Mouse (Mus musculus): ENCODE measurements around the gene Ncor2. TPM values are rescaled to one million over a fixed set of nuclear protein-coding genes. Genes with fewer than 3 reads are reported as not detected.
A peak's percentile ranks its signal among the peaks of the same experiment; 100 is the strongest.

Gene Ncor2
- polyA plus RNA-seq, 1 experiment: 49.9 TPM

- no peaks in the 10 kb centered on the region for H3K4me1 ChIP-seq (ENCODE audit: control insufficient read depth, insufficient read depth, insufficient read length, low read length)
- no peak overlapping the region for H3K27ac ChIP-seq (ENCODE audit: insufficient read depth, low read depth, low read length)
- peaks cover 32% of the 10 kb centered on the region for H3K36me3 ChIP-seq (ENCODE audit: control insufficient read depth, insufficient read depth, low read length)
- WGBS: 51% methylated on average over 7 of the region's 7 CpGs
- no peaks in the 10 kb centered on the region for H3K27me3 ChIP-seq (ENCODE audit: control insufficient read depth, insufficient read depth, low read length)
- TF ChIP-seq POLR2A (IDR thresholded peaks at IDR 0.05; ENCODE audit: low read depth, low read length): no peak
- peak; percentile 72 for TF ChIP-seq CTCF (IDR thresholded peaks at IDR 0.05; ENCODE audit: extremely low read depth, insufficient read length, insufficient replicate concordance, low read depth, low read length)
- no peak overlapping the region for H3K4me3 ChIP-seq (ENCODE audit: low read depth, low read length)
Measured at GRCm38 (mm10) chr5:125014497-125014896, 164.5 kb downstream of the Ncor2 start.

GRCm38 (mm10) chr5:125011628-125012027 lies 167.4 kb downstream of the Ncor2 start:
- H3K36me3 ChIP-seq (ENCODE audit: control insufficient read depth, insufficient read depth, low read length): peaks cover 7% of the 10 kb centered on the region
- TF ChIP-seq CTCF (IDR thresholded peaks at IDR 0.05; ENCODE audit: extremely low read depth, insufficient read length, insufficient replicate concordance, low read depth, low read length) (no peak), POLR2A (IDR thresholded peaks at IDR 0.05; ENCODE audit: low read depth, low read length) (no peak)
- no peaks in the 10 kb centered on the region for H3K4me1 ChIP-seq (ENCODE audit: control insufficient read depth, insufficient read depth, insufficient read length, low read length)
- no peaks in the 10 kb centered on the region for H3K27me3 ChIP-seq (ENCODE audit: control insufficient read depth, insufficient read depth, low read length)
- H3K27ac ChIP-seq (ENCODE audit: insufficient read depth, low read depth, low read length): no peak overlapping the region
- H3K4me3 ChIP-seq (ENCODE audit: low read depth, low read length): no peak overlapping the region
- WGBS: 89% methylated on average over 8 of the region's 8 CpGs

- peaks cover 3% of the 10 kb centered on the region; the same call in 1 of the 2 replicates for H3K36me3 ChIP-seq (ENCODE audit: control insufficient read depth, insufficient read depth, low read length)
- H3K27me3 ChIP-seq (ENCODE audit: control insufficient read depth, insufficient read depth, low read length): no peaks in the 10 kb centered on the region
- H3K4me1 ChIP-seq (ENCODE audit: control insufficient read depth, insufficient read depth, insufficient read length, low read length): no peaks in the 10 kb centered on the region
- 91% methylated on average over 24 of the region's 24 CpGs for WGBS
- H3K4me3 ChIP-seq (ENCODE audit: low read depth, low read length): no peak overlapping the region
- no peak for TF ChIP-seq POLR2A (IDR thresholded peaks at IDR 0.05; ENCODE audit: low read depth, low read length)
- TF ChIP-seq CTCF (IDR thresholded peaks at IDR 0.05; ENCODE audit: extremely low read depth, insufficient read length, insufficient replicate concordance, low read depth, low read length): no peak
- H3K27ac ChIP-seq (ENCODE audit: insufficient read depth, low read depth, low read length): no peak overlapping the region
Measured at GRCm38 (mm10) chr5:125011166-125011565, 167.9 kb downstream of the Ncor2 start.

GRCm38 (mm10) chr5:125006896-125007295 lies 172.1 kb downstream of the Ncor2 start:
- H3K4me3 ChIP-seq (ENCODE audit: low read depth, low read length): no peak overlapping the region
- TF ChIP-seq POLR2A (IDR thresholded peaks at IDR 0.05; ENCODE audit: low read depth, low read length) (no peak), CTCF (IDR thresholded peaks at IDR 0.05; ENCODE audit: extremely low read depth, insufficient read length, insufficient replicate concordance, low read depth, low read length) (no peak)
- peaks cover 19% of the 10 kb centered on the region for H3K27me3 ChIP-seq (ENCODE audit: control insufficient read depth, insufficient read depth, low read length)
- no peaks in the 10 kb centered on the region for H3K36me3 ChIP-seq (ENCODE audit: control insufficient read depth, insufficient read depth, low read length)
- H3K4me1 ChIP-seq (ENCODE audit: control insufficient read depth, insufficient read depth, insufficient read length, low read length): peaks cover 3% of the 10 kb centered on the region
- 45% methylated on average over 5 of the region's 5 CpGs for WGBS
- no peak overlapping the region for H3K27ac ChIP-seq (ENCODE audit: insufficient read depth, low read depth, low read length)

GRCm38 (mm10) chr5:125005871-125006652 lies 173.0 kb downstream of the Ncor2 start:
- no peaks in the 10 kb centered on the region for H3K36me3 ChIP-seq (ENCODE audit: control insufficient read depth, insufficient read depth, low read length)
- no peak overlapping the region for H3K4me3 ChIP-seq (ENCODE audit: low read depth, low read length)
- H3K27ac ChIP-seq (ENCODE audit: insufficient read depth, low read depth, low read length): no peak overlapping the region
- H3K27me3 ChIP-seq (ENCODE audit: control insufficient read depth, insufficient read depth, low read length): peaks cover 19% of the 10 kb centered on the region
- TF ChIP-seq CTCF (IDR thresholded peaks at IDR 0.05; ENCODE audit: extremely low read depth, insufficient read length, insufficient replicate concordance, low read depth, low read length) (no peak), POLR2A (IDR thresholded peaks at IDR 0.05; ENCODE audit: low read depth, low read length) (no peak)
- 36% methylated on average over 9 of the region's 9 CpGs for WGBS
- H3K4me1 ChIP-seq (ENCODE audit: control insufficient read depth, insufficient read depth, insufficient read length, low read length): peaks cover 3% of the 10 kb centered on the region

- Histone ChIP-seq H3K27ac (ENCODE audit: insufficient read depth, low read depth, low read length) (no peak overlapping the region), H3K4me3 (ENCODE audit: low read depth, low read length) (peak overlapping the region; percentile 31; the same call in 1 of the 2 replicates), H3K4me1 (ENCODE audit: control insufficient read depth, insufficient read depth, insufficient read length, low read length) (peaks cover 3% of the 10 kb centered on the region), H3K36me3 (ENCODE audit: control insufficient read depth, insufficient read depth, low read length) (no peaks in the 10 kb centered on the region), H3K27me3 (ENCODE audit: control insufficient read depth, insufficient read depth, low read length) (peaks cover 19% of the 10 kb centered on the region)
- WGBS: 10% methylated on average over 15 of the region's 15 CpGs
- TF ChIP-seq POLR2A (IDR thresholded peaks at IDR 0.05; ENCODE audit: low read depth, low read length) (no peak), CTCF (IDR thresholded peaks at IDR 0.05; ENCODE audit: extremely low read depth, insufficient read length, insufficient replicate concordance, low read depth, low read length) (no peak)
Measured at GRCm38 (mm10) chr5:125003873-125004255, 175.2 kb downstream of the Ncor2 start.

GRCm38 (mm10) chr5:125002969-125003872 lies 175.8 kb downstream of the Ncor2 start, which contains the start of gene Rflna:
Gene Rflna, plus strand, starts transcription at chr5:125003221.
- Histone ChIP-seq H3K4me3 (ENCODE audit: low read depth, low read length) (peak within 1 kb of the TSS; percentile 31), H3K36me3 (ENCODE audit: control insufficient read depth, insufficient read depth, low read length) (no peaks in the 10 kb centered on the region), H3K27ac (ENCODE audit: insufficient read depth, low read depth, low read length) (no peak within 1 kb of the TSS), H3K27me3 (ENCODE audit: control insufficient read depth, insufficient read depth, low read length) (peaks cover 19% of the 10 kb centered on the region), H3K4me1 (ENCODE audit: control insufficient read depth, insufficient read depth, insufficient read length, low read length) (peaks cover 3% of the 10 kb centered on the region)
- TF ChIP-seq CTCF (IDR thresholded peaks at IDR 0.05; ENCODE audit: extremely low read depth, insufficient read length, insufficient replicate concordance, low read depth, low read length) (no peak), POLR2A (IDR thresholded peaks at IDR 0.05; ENCODE audit: low read depth, low read length) (no peak)
- 5% methylated on average over 41 of the region's 41 CpGs for WGBS
